Mouse (Mus musculus) hindbrain, postnatal 0 days (tissue): Measurements from ENCODE around the gene Washc4. TPM values are rescaled to one million over a fixed set of nuclear protein-coding genes. Genes with fewer than 3 reads are reported as not detected.

ENCODE experiments used
- ATAC-seq: fragments of 200-750 bp; cut with Nextera tagmentation; 2 replicates; pipeline ENCODE4 v1.8.0; 2017; ENCODE audit warnings: mild to moderate bottlenecking, moderate TSS enrichment, moderate library complexity
- DNase-seq: peaks from one replicate; pipeline ENCODE4 v3.0.0-alpha.2; 2015; ENCODE audit warnings: low spot score
- H3K27ac ChIP-seq: fragments of 300-500 bp; sonication (generic); 2 replicates; pipeline ENCODE4 v1.5.1; 2014; ENCODE audit warnings: mild to moderate bottlenecking
- H3K27me3 ChIP-seq: fragments of 300-500 bp; sonication (generic); 2 replicates; pipeline ENCODE4 v1.6.1; 2014; ENCODE audit warnings: low read length, mixed read lengths; ENCODE audit not compliant: insufficient read depth
- H3K36me3 ChIP-seq: fragments of 300-500 bp; sonication (generic); 2 replicates; pipeline ENCODE4 v1.6.1; 2014; ENCODE audit warnings: low read length, mixed read lengths; ENCODE audit not compliant: insufficient read depth
- H3K4me1 ChIP-seq: fragments of 300-500 bp; sonication (generic); 2 replicates; pipeline ENCODE4 v1.6.1; 2014; ENCODE audit warnings: antibody characterized with exemption, low read length, mixed read lengths; ENCODE audit not compliant: insufficient read depth
- H3K4me2 ChIP-seq: fragments of 300-500 bp; sonication (generic); 2 replicates; pipeline ENCODE4 v1.6.1; 2014; ENCODE audit warnings: low read depth, mild to moderate bottlenecking, low read length, moderate library complexity, mixed read lengths
- H3K4me3 ChIP-seq: fragments of 300-500 bp; sonication (generic); 2 replicates; pipeline ENCODE4 v1.5.1; 2014; ENCODE audit warnings: low read length
- H3K9ac ChIP-seq: fragments of 300-500 bp; sonication (generic); replicated peaks from 2 replicates; pipeline ENCODE4 v1.6.1; 2014; ENCODE audit warnings: mild to moderate bottlenecking, low read length, moderate library complexity, mixed read lengths
- H3K9me3 ChIP-seq: fragments of 300-500 bp; sonication (generic); 2 replicates; pipeline ENCODE4 v1.6.1; 2016; ENCODE audit warnings: low read length, mixed read lengths
- CTCF ChIP-seq: IDR thresholded peaks from 2 replicates; pipeline ENCODE4 v1.5.1; 2016; ENCODE audit warnings: antibody characterized with exemption, control low read depth, low read depth
- WGBS: fragments of 180-500 bp; shearing (Covaris S2); extraction: QIAGEN DNeasy Blood & Tissue Kit; methylation state at CpG from one replicate; pipeline ENCODE4 v1.1.7; 2014; 5-methylcytosine and 5-hydroxymethylcytosine counted together
- polyA plus RNA-seq: library from polyadenylated mRNA; unstranded; fragments of >200 nt; fragmentation: Nextera tagmentation; extraction: Ambion mirVana; gene quantifications from 2 replicates; pipeline ENCODE4 v1.2.1, GENCODE M21; 2015
- total RNA-seq: library from RNA; depleted of rRNA; stranded (reverse); fragments of >200 nt; gene quantifications from 2 replicates; pipeline ENCODE4 v1.2.3, GENCODE M21; 2014

The Washc4 gene
- total and polyA plus RNA-seq, 2 experiments from 2014 or later: 17.6 to 18.5 TPM

DNA sequence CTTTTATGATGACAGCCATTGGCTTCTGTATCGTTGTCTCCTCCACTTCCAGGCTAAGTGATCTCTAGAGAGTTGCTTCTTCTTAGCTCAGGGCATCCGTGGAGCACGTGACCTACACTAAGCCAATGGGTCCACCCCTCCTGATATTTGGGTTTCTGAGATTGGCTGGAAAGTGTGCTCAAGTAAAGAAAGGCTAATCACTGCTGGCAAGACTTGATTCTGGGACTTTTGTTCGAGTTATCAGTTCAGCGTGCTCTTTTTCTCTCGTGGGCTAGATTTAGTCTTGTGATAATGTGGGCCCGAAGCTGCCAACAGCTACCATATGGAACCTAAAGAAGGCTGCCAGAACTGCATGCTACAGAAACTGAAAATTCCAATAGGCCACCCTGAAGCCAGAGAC is 1.3 kb upstream of the Washc4 start:
- no peak overlapping the region for H3K4me2 ChIP-seq
- H3K9me3 ChIP-seq: no peaks in the 10 kb centered on the region
- H3K4me3 ChIP-seq: no peak overlapping the region
- H3K4me1 ChIP-seq: peaks cover 5% of the 10 kb centered on the region; the same call in 1 of the 2 replicates
- TF ChIP-seq CTCF: no peak
- ATAC-seq (no peak), DNase-seq (no peak)
- no peaks in the 10 kb centered on the region for H3K36me3 ChIP-seq
- no peak overlapping the region for H3K9ac ChIP-seq
- 77% methylated on average over 7 of the region's 7 CpGs for WGBS
- H3K27ac ChIP-seq: no peak overlapping the region
- H3K27me3 ChIP-seq: no peaks in the 10 kb centered on the region

DNA sequence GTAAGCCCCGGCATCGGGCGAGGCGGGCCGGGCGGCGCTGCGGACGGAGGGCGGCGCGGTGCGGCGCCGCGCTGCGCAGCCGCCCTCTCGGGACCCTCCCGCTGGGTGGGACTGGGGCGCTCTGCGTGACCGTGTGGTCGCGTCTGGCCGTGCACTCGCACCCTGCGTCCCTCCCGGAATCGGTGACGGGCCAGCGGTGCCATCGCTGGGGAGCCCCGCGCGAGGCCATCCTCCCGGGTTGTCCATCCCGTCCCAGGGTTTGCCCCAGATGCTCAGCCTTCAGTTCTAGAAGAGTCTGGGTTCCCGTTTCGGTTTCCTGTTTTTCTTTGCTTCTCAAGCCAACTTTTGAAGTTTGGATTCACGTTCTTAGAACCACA is 539 bp downstream of the Washc4 start:
- under 1% methylated on average over 40 of the region's 41 CpGs for WGBS
- DNase-seq (no peak), ATAC-seq (peak; percentile 94)
- no peaks in the 10 kb centered on the region for H3K27me3 ChIP-seq
- no peak for TF ChIP-seq CTCF
- H3K4me2 ChIP-seq: peak overlapping the region; percentile 67
- peak overlapping the region; percentile 80 for H3K4me3 ChIP-seq
- H3K4me1 ChIP-seq: peaks cover 5% of the 10 kb centered on the region; the same call in 1 of the 2 replicates
- H3K36me3 ChIP-seq: peaks cover 3% of the 10 kb centered on the region; the same call in 1 of the 2 replicates
- no peaks in the 10 kb centered on the region for H3K9me3 ChIP-seq
- H3K27ac ChIP-seq: peak overlapping the region; percentile 92
- peak overlapping the region; percentile 89 for H3K9ac ChIP-seq

DNA sequence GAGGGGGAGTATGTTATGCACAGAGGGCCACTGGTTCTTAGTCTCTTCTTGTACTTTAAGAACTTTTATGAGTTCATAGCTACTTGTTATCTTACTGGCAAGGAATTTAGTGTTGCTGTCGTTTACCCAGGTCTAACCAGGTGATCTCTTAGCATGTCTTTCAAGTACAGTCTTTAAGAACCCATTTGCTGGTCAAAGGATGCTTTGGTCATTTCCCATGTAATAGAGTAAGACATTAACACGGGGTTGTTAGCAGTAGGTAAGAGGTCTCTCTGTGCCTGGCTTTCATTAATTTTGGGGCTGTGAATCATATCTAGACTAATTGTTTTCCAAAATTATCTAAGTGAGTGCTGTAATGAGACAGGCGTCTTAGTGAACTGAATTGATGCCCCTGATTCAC is 1.8 kb downstream of the Washc4 start:
- TF ChIP-seq CTCF: no peak
- H3K4me3 ChIP-seq: 0 out of 2 replicates have a peak overlapping the region, but pooled peaks have one; percentile 80
- H3K27ac ChIP-seq: no peak overlapping the region
- H3K4me1 ChIP-seq: peaks cover 5% of the 10 kb centered on the region; the same call in 1 of the 2 replicates
- 70% methylated on average over 3 of the region's 3 CpGs for WGBS
- H3K4me2 ChIP-seq: peak overlapping the region; percentile 67; the same call in 1 of the 2 replicates
- H3K9me3 ChIP-seq: no peaks in the 10 kb centered on the region
- H3K36me3 ChIP-seq: peaks cover 10% of the 10 kb centered on the region
- no peak for DNase-seq
- no peak for ATAC-seq
- no peaks in the 10 kb centered on the region for H3K27me3 ChIP-seq
- H3K9ac ChIP-seq: no peak overlapping the region

DNA sequence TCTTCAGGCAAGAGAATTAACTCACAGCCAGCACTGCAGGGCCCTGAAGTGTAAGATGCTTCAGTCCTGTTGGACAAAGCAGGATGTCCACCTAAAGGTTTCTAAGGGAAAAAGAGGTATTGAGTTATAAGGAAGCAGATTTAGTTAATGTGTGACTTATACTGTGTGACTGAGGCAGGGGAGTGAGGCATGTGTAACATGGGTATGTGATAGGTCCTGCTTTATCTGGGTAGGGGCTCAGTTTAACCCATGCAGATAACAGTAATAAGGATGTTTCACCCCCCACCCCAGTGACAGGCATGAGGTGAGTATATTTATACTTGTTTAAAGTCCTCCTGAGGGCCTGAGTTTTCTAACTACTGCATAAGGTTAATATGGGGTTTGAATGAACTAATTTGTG is 19.5 kb downstream of the Washc4 start:
- Histone ChIP-seq H3K9me3 (no peaks in the 10 kb centered on the region), H3K4me2 (no peak overlapping the region), H3K27ac (no peak overlapping the region), H3K36me3 (peaks cover 62% of the 10 kb centered on the region), H3K4me1 (no peaks in the 10 kb centered on the region), H3K9ac (no peak overlapping the region), H3K4me3 (no peak overlapping the region), H3K27me3 (no peaks in the 10 kb centered on the region)
- no peak for TF ChIP-seq CTCF
- no peak for ATAC-seq
- DNase-seq: no peak

DNA sequence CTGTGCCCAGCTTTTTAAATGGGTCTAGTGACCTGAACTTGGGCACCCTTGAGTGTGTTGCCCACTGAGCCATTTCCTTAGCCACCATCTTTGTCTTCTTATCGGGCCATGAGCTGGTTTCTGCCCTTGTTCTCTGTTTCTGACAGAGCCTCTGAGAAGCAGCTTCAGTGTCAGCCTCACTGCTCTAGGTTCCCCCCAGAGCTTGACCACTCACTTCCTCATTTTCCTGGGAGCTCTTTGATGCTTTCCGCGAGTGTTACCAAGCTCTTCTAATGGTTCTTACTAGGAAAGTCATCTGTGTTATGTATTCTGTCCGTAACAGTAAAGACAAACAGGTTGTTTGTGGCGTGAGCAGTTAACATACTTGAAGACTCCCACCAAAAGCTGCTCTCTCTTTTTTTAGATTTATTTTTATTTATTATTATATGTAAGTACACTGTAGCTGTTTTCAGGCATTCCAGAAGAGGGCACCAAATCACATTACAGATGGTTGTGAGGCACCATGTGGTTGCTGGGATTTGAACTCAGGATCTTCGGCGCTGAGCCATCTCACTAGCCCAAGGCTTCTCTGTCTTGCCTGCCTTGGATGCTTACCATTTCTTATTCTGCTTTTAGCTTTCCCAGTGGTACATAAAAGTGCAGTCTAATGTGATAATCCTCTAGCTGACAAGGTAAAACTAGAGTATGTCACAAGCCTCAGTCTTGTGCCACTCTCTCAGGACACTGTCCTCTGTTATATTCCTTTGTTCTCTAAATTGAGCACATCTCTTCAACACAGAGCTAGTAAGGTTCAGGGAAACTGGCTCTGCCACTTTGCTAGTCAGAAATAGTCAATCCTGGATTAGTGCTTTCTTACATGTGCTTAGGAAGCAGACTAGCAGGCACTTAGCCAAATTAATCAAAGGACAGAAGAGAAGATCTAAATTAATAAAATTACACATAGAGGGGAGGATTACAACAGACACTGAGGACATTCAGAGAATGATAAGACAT is 22.2 kb downstream of the Washc4 start:
- Histone ChIP-seq H3K4me2 (no peak overlapping the region), H3K27me3 (no peaks in the 10 kb centered on the region), H3K9me3 (no peaks in the 10 kb centered on the region), H3K9ac (no peak overlapping the region), H3K36me3 (peaks cover 66% of the 10 kb centered on the region), H3K4me1 (no peaks in the 10 kb centered on the region), H3K4me3 (no peak overlapping the region), H3K27ac (no peak overlapping the region)
- WGBS: 97% methylated on average over 7 of the region's 7 CpGs
- no peak for ATAC-seq
- no peak for DNase-seq
- TF ChIP-seq CTCF: peak; percentile 22

DNA sequence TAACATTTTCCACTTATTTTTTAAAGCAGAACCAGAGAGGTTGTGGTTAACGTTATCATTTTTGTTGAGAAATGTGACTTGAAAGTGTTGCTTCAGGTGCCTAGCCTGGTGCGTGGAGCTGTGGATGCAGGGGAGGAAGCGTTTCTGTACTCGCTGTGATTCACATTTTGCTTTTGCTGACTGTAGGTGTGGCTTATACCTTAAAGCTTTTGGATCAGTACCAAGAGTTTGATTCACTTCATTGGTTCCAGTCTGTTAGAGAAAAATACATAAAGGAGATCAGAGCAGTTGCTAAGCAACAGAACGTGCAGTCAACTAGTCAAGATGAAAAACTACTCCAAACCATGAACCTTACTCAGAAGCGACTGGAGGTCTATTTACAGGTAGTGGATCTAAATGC is 47.2 kb downstream of the Washc4 start:
- no peaks in the 10 kb centered on the region for H3K27me3 ChIP-seq
- no peaks in the 10 kb centered on the region for H3K9me3 ChIP-seq
- WGBS: 64% methylated on average over 6 of the region's 6 CpGs
- no peaks in the 10 kb centered on the region for H3K4me1 ChIP-seq
- no peak for ATAC-seq
- no peak overlapping the region for H3K4me2 ChIP-seq
- H3K9ac ChIP-seq: no peak overlapping the region
- DNase-seq: peak; percentile 22
- peaks cover 70% of the 10 kb centered on the region for H3K36me3 ChIP-seq
- no peak overlapping the region for H3K27ac ChIP-seq
- no peak overlapping the region for H3K4me3 ChIP-seq
- TF ChIP-seq CTCF: no peak

DNA sequence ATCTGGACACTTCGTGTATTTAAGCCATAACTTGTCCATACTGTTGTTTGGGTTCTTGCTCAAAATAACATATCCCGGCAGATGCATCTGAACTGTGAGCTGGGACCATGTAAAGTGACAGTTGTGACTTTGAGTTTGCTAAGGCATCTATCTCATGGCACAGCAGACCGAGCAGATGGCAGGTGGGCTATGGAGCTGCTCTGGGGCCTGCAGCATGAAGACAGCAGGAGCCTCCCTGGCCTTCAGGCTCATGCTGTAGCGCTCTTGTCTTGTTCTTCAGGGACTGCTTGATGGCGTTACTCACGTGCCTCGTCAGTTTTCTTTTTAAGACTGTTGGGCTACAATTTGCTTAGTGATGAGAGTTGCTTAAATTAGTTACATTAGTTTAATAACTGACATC is 49.1 kb downstream of the Washc4 start:
- Histone ChIP-seq H3K9me3 (no peaks in the 10 kb centered on the region), H3K4me3 (no peak overlapping the region), H3K4me1 (no peaks in the 10 kb centered on the region), H3K9ac (no peak overlapping the region), H3K36me3 (peaks cover 54% of the 10 kb centered on the region), H3K27me3 (no peaks in the 10 kb centered on the region), H3K4me2 (no peak overlapping the region), H3K27ac (no peak overlapping the region)
- no peak for TF ChIP-seq CTCF
- WGBS: 81% methylated on average over 7 of the region's 7 CpGs
- DNase-seq: no peak
- ATAC-seq: no peak
